Comparison of ENCODE assay signal across 11 mouse cellular contexts in genomic region chr4:102840956-102841729, GRCm38 (mm10).
DNase-seq lines count a peak whose midpoint lies in the region; ATAC-seq and TF ChIP-seq lines count a peak whose summit lies in the region.
"Had no signal": no experiment of that assay in that cellular context is flagged by ENCODE, and none has a peak within 500 bp of the region (broad histone marks: within the 10 kb centered on the region; RNA-seq: fewer than 3 reads in every experiment).

No protein-coding gene starts in this region.

- DNase-seq in forebrain, embryonic 11.5 days (ENCODE audit: low spot score) = no peak
- DNase-seq in layer of hippocampus, adult 2 months (ENCODE audit: low spot score in 2 of 2) = peak; percentile 54
- DNase-seq in layer of hippocampus, adult 9-10 months (ENCODE audit: low spot score) = no peak
- DNase-seq in right cerebral cortex, postnatal 4 days = peak; percentile 47
- DNase-seq in right cerebral cortex, postnatal 36 days (ENCODE audit: low spot score in 2 of 2) = no peak
- no peak for DNase-seq in adrenal gland, postnatal 10 days
- no peak for DNase-seq in urinary bladder, postnatal 36 days (ENCODE audit: low spot score in 2 of 2)
- DNase-seq: thymus, postnatal 36 days had no signal

- no peaks in the 10 kb centered on the region for H3K9me3 ChIP-seq in forebrain, embryonic 15.5 days
- no peaks in the 10 kb centered on the region for H3K9me3 ChIP-seq in forebrain, embryonic 11.5 days (ENCODE audit: control insufficient read depth, low read length)
- H3K9me3 ChIP-seq: limb, embryonic 15.5 days had no signal

- H3K36me3 ChIP-seq in forebrain, embryonic 15.5 days = no peaks in the 10 kb centered on the region
- H3K36me3 ChIP-seq in forebrain, embryonic 11.5 days (ENCODE audit: control insufficient read depth, insufficient read depth, low read length) = no peaks in the 10 kb centered on the region
- H3K36me3 ChIP-seq: limb, embryonic 15.5 days had no signal

- no peaks in the 10 kb centered on the region for H3K27me3 ChIP-seq in forebrain, embryonic 15.5 days
- H3K27me3 ChIP-seq in forebrain, embryonic 11.5 days (ENCODE audit: control insufficient read depth, insufficient read depth, low read length) = no peaks in the 10 kb centered on the region
- H3K27me3 ChIP-seq: limb, embryonic 15.5 days; Patski had no signal

- H3K4me2 ChIP-seq in forebrain, embryonic 15.5 days (replicated peaks) = 0 out of 2 replicates have a peak overlapping the region, but pooled peaks have one; percentile 13
- H3K4me2 ChIP-seq in forebrain, embryonic 11.5 days (ENCODE audit: low read depth, low read length, severe bottlenecking) = no peak overlapping the region
- H3K4me2 ChIP-seq: limb, embryonic 15.5 days had no signal

- WGBS in forebrain, embryonic 15.5 days = 39% methylated on average over 11 of the region's 11 CpGs
- 87% methylated on average over 11 of the region's 11 CpGs for WGBS in forebrain, embryonic 11.5 days

- H3K4me3 ChIP-seq in forebrain, embryonic 15.5 days = no peak overlapping the region
- no peak overlapping the region for H3K4me3 ChIP-seq in forebrain, embryonic 11.5 days (ENCODE audit: low read depth, low read length)
- no peak overlapping the region for H3K4me3 ChIP-seq in layer of hippocampus, adult 2 months
- H3K4me3 ChIP-seq: limb, embryonic 15.5 days had no signal

- peaks cover 18% of the 10 kb centered on the region for H3K4me1 ChIP-seq in forebrain, embryonic 15.5 days
- H3K4me1 ChIP-seq in forebrain, embryonic 11.5 days (replicated peaks; ENCODE audit: control insufficient read depth, insufficient read depth, low read length) = no peaks in the 10 kb centered on the region
- H3K4me1 ChIP-seq: limb, embryonic 15.5 days had no signal

- no peak overlapping the region for H3K9ac ChIP-seq in forebrain, embryonic 15.5 days (replicated peaks)
- no peak overlapping the region for H3K9ac ChIP-seq in forebrain, embryonic 11.5 days (ENCODE audit: low read length)
- H3K9ac ChIP-seq: limb, embryonic 15.5 days had no signal

- no peak for TF ChIP-seq CTCF in layer of hippocampus, adult 2 months (conservative IDR thresholded peaks at IDR 0.05)

- peak; percentile 84 for ATAC-seq in forebrain, embryonic 15.5 days (replicated peaks)
- ATAC-seq in forebrain, embryonic 11.5 days (replicated peaks; ENCODE audit: low FRiP score) = no peak
- ATAC-seq: Patski had no signal

- peak overlapping the region; percentile 64 for H3K27ac ChIP-seq in forebrain, embryonic 15.5 days (replicated peaks)
- H3K27ac ChIP-seq in forebrain, embryonic 11.5 days (ENCODE audit: low read depth, low read length) = no peak overlapping the region
- peak overlapping the region; percentile 78 for H3K27ac ChIP-seq in layer of hippocampus, adult 2 months
- H3K27ac ChIP-seq: limb, embryonic 15.5 days had no signal

Comparison
In these comparisons a context has a peak if more than half of its experiments do, and no peak if none do; other contexts are left out.
1. DNase-seq: peak in layer of hippocampus, adult 2 months (2 of 2) and right cerebral cortex, postnatal 4 days (single experiment); none in forebrain, embryonic 11.5 days (single experiment), layer of hippocampus, adult 9-10 months (single experiment), right cerebral cortex, postnatal 36 days (0 of 2), adrenal gland, postnatal 10 days (single experiment) and urinary bladder, postnatal 36 days (0 of 2).